Mouse (Mus musculus) CH12F3 (cell line): Measurements from ENCODE around the gene Tnfsfm13.

Source experiments
- in situ Hi-C: fragments of 300-500 bp; cut with MboI; formaldehyde crosslinking; loops from 2 replicates; pipeline ENCODE4 v1.14.3; 2020; ENCODE audit warnings: low sequenced_read_pairs

Tnfsfm13 gene

DNA sequence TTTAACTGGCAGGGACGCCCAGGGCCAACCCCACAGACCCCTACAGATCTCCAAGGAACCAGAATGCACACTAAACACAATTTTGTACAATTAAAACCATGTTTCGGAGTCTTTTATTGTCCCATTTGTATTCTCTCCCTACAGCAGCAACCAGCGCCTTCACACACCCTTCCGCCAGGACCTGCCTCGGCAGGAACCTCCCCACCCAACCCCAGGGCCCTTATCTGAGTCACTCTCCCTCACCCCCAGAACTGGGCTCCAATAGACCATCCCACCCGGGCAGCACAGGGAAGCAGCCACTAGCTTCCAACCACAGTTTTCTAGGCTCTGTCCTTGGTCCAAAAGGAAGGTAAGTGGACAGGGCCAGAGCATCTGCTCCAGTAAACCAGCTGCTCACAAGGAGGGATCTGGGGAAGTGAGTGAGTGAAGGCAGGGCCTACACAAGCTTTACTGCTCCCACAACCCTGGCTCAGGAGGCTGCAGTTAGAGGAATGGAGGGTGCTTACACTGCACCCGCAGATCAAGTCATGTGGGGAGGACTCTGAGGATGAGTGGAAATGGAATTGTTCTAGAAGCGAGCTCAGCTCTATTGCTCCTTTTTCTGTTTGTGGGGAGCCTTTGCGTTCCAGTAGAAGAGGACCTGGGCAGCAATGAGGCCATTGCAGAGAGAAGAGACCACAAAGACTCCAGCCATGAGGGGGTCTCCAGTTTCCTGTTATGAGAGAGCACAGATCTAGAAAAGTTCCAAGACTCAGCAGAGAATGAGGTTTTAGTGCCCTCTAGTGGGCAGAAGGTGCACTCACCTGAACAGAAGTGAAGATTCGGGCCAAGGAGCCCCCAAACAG, 39.1 kb downstream of the Tnfsfm13 start:
- in situ Hi-C loops: no loop called here

DNA sequence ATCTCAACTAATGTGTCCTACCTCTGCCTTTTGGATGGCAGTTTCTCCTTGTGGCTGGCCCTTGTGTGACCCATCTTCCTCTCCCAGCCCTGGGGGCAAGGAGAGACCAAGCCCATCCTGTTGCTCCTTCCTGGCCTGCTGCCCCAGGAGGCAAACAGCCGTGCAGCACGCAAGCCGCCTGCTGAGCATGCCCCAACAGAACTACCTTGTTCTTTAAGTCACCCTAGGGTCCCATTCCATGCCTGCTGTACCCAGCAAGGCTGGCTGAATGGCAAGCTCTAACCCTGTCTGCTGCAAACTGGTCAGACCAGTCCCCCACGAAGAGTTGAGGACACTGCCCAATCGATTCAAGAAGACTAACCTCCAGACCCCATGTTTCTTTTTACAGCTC, 39.8 kb downstream of the Tnfsfm13 start:
- in situ Hi-C loops: no loop called here

DNA sequence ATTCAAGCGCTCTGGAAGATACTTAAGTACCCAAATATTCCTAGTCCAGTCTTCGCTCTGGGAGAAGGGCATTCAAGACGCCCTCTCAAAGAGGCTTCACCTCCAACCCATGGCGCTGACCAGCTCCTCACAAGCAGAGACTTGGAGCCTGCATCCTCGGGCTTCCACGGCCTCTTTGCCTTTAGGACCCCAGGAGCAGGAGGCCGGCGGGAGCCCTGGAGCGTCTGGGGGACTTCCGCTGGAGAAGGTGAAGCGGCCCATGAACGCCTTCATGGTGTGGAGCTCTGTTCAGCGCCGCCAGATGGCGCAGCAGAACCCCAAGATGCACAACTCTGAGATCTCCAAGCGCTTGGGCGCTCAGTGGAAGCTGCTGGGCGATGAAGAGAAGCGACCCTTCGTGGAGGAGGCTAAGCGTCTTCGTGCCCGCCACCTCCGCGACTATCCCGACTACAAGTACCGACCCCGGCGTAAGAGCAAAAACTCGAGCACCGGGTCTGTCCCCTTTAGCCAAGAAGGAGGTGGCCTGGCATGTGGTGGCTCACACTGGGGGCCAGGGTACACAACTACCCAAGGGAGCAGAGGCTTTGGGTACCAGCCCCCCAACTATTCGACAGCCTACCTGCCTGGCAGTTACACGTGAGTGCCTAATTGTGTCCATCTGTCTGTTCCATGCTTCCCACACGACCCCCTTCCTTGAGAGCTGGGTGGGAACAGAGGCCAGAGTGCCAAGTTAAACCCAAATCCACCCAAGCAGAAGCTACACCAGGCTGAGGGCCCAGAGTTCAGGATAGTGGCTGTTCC, 40.4 kb downstream of the Tnfsfm13 start, which contains the start of gene Sox15:
Sox15 (plus strand) TSS at position 51 of the 801 bp plus-strand sequence.
- in situ Hi-C loops: no loop called here

DNA sequence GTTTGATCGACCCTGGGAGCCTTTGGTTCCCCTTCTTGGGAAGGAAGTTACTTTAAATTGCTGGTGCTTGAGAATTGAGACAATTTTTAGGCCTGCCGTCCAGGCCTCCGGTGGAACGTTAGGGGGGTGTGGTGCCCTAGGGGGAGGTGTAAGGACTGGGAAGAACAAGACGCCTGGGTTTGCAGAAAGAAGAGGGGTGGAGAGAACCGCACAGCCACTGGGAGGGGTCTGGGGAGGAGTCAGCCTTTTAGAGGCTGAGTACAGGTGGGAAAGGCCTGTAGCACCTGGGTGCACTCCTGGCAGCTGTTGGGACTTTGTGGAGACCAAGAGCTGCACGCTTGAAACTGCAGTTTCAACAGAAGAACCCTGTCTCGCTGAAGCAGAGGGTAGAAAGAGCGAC, 41.1 kb downstream of the Tnfsfm13 start:
- in situ Hi-C loops: no loop called here

DNA sequence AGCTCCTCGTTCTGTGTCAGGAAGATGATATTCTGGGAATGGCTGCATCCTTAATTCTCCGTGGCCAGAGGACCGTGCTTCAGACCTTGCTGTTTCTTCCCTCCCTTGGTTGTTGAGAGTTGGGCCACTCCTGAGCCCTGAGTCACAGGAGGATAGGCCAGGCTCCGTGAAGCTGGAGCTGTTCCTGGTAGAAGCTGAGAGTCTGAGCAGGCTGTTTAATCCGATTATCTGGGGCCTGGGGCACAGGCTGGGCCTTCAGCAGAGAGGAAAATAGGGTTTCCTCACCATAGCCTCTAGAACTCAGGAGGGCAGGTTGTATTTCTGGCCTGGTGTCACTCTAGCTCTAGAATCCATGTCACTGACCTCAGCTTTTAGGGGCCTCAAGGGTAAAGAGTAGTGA, 42.5 kb downstream of the Tnfsfm13 start:
- in situ Hi-C loops: no loop called here

DNA sequence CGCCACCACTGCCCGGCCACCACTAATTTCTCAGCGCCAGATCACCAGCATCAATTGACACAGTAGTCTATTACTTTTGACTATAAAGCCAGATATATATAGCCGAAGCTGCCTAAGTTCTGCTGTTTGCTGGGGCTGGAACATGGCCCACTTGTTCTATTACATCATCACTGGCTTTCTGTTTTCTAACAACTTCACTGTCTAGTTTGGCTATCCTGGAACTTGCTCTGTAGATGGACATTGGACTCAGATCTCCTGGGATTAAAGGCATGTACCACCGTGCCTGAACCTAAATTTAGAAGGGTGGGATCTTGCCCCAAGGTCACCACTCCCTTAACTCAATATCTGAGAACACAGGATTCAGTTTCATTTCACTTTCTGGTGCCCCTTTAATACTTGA, 50.0 kb downstream of the Tnfsfm13 start:
- in situ Hi-C loops: no loop called here

DNA sequence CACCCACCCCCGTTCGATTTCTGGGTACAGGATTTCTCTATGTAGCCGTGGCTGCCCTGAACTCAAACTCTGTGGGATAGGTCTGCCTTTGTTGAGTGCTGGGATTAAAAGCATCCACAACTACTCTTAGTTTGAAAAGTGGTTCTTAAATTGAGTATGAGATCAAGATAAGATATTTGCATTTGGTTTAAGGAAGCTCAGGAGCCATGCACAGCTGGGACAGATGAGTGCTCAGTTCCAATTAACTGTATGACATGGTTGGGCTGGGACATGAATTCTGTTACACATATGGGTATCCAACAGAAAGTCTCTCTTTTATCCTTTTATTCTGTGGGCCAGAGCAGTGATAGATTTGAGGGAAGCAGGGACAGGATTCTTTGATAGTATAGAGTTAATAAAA, 60.4 kb downstream of the Tnfsfm13 start:
- in situ Hi-C loops: no loop called here

DNA sequence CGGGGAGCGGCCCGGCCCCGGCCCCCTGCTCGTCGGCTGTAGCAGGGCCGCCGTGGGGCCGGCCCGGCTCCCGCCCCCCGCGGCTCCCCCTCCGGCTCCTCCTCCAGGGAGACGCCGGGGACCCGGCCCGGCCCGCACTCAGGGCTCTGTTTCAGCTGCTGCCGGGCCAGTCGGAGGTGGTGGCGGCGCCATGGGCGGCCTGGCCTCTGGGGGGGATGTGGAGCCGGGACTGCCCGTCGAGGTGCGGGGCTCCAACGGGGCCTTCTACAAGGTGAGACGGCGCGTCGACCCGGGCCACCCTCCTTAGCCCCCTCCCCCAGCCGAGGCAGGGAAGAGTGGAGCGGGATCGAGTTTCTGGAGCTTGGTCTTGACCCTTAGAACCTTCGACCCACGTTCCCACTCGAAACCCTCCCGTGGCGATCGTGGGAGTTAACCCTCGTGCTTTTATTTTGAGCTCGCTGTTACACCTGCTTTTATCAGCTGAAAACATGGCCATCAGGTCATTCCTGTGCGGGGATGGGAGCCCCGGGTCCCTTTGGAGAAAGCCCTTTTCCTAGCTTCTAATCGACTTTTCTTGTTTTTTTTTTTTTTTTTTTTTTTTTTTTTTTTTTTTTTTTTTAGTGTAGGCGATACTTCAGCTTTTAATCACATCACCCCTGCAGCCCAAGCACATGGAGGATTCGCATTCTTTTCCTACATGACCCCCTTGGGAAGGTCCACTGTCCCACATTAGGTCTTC, 62.6 kb downstream of the Tnfsfm13 start:
- in situ Hi-C loops: no loop called here
